Mouse (Mus musculus): ENCODE data around the gene Hs2st1. TPM values are rescaled to one million over a fixed set of nuclear protein-coding genes. Genes with fewer than 3 reads are reported as not detected.

Gene Hs2st1
- total and polyA plus RNA-seq, 2 experiments from 2014 or later, result 11.1 to 38.8 TPM

GRCm38 (mm10) chr3:144475891-144476290, 94.1 kb downstream of the Hs2st1 start:
- Histone ChIP-seq H3K27ac (no peak overlapping the region), H3K9me3 (ENCODE audit: low read length) (no peaks in the 10 kb centered on the region), H3K4me3 (ENCODE audit: low read length) (no peak overlapping the region), H3K4me2 (ENCODE audit: low read depth, low read length) (no peak overlapping the region), H3K27me3 (ENCODE audit: insufficient read depth, low read length) (no peaks in the 10 kb centered on the region), H3K9ac (replicated peaks; ENCODE audit: low read length) (no peak overlapping the region), H3K36me3 (ENCODE audit: insufficient read depth, low read length) (no peaks in the 10 kb centered on the region), H3K4me1 (ENCODE audit: insufficient read depth, low read length) (no peaks in the 10 kb centered on the region; the same call in 1 of the 2 replicates)
- DNase-seq (ENCODE audit: low spot score) (no peak), ATAC-seq (no peak)
- TF ChIP-seq CTCF (IDR thresholded peaks at IDR 0.05; ENCODE audit: low read depth), result no peak
- WGBS, result 92% methylated on average over 5 of the region's 5 CpGs

- Histone ChIP-seq H3K9me3 (ENCODE audit: low read length) (no peaks in the 10 kb centered on the region), H3K4me3 (ENCODE audit: low read length) (no peak overlapping the region), H3K27ac (no peak overlapping the region), H3K27me3 (ENCODE audit: insufficient read depth, low read length) (no peaks in the 10 kb centered on the region), H3K4me2 (ENCODE audit: low read depth, low read length) (no peak overlapping the region), H3K9ac (replicated peaks; ENCODE audit: low read length) (no peak overlapping the region), H3K4me1 (ENCODE audit: insufficient read depth, low read length) (no peaks in the 10 kb centered on the region; the same call in 1 of the 2 replicates), H3K36me3 (ENCODE audit: insufficient read depth, low read length) (no peaks in the 10 kb centered on the region)
- WGBS, result 83% methylated on average over 5 of the region's 5 CpGs
- ATAC-seq (no peak), DNase-seq (ENCODE audit: low spot score) (no peak)
- TF ChIP-seq CTCF (IDR thresholded peaks at IDR 0.05; ENCODE audit: low read depth), result no peak
These were observed 95.3 kb downstream of the Hs2st1 start for GRCm38 (mm10) chr3:144474726-144475125.

GRCm38 (mm10) chr3:144471954-144472353, 98.0 kb downstream of the Hs2st1 start:
- DNase-seq (ENCODE audit: low spot score), result no peak
- Histone ChIP-seq H3K27me3 (ENCODE audit: insufficient read depth, low read length) (no peaks in the 10 kb centered on the region), H3K4me1 (ENCODE audit: insufficient read depth, low read length) (no peaks in the 10 kb centered on the region; the same call in 1 of the 2 replicates), H3K4me2 (ENCODE audit: low read depth, low read length) (no peak overlapping the region), H3K9me3 (ENCODE audit: low read length) (no peaks in the 10 kb centered on the region), H3K36me3 (ENCODE audit: insufficient read depth, low read length) (no peaks in the 10 kb centered on the region), H3K9ac (replicated peaks; ENCODE audit: low read length) (no peak overlapping the region), H3K27ac (no peak overlapping the region), H3K4me3 (ENCODE audit: low read length) (no peak overlapping the region)
- ATAC-seq, result no peak
- WGBS, result 56% methylated on average over 3 of the region's 3 CpGs
- TF ChIP-seq CTCF (IDR thresholded peaks at IDR 0.05; ENCODE audit: low read depth), result no peak

GRCm38 (mm10) chr3:144470901-144471300, 99.1 kb downstream of the Hs2st1 start:
- Histone ChIP-seq H3K9me3 (ENCODE audit: low read length) (no peaks in the 10 kb centered on the region), H3K4me1 (ENCODE audit: insufficient read depth, low read length) (no peaks in the 10 kb centered on the region; the same call in 1 of the 2 replicates), H3K27me3 (ENCODE audit: insufficient read depth, low read length) (no peaks in the 10 kb centered on the region), H3K27ac (peak overlapping the region; percentile 20; the same call in 1 of the 2 replicates), H3K4me2 (ENCODE audit: low read depth, low read length) (no peak overlapping the region; the same call in 1 of the 2 replicates), H3K9ac (replicated peaks; ENCODE audit: low read length) (no peak overlapping the region), H3K4me3 (ENCODE audit: low read length) (no peak overlapping the region), H3K36me3 (ENCODE audit: insufficient read depth, low read length) (no peaks in the 10 kb centered on the region)
- ATAC-seq (peak; percentile 46; the same call in 1 of the 2 replicates), DNase-seq (ENCODE audit: low spot score) (peak; percentile 44)
- 48% methylated on average over 14 of the region's 14 CpGs for WGBS
- TF ChIP-seq CTCF (IDR thresholded peaks at IDR 0.05; ENCODE audit: low read depth), result no peak

GRCm38 (mm10) chr3:144467521-144467920, 102.5 kb downstream of the Hs2st1 start:
- Histone ChIP-seq H3K4me3 (ENCODE audit: low read length) (no peak overlapping the region), H3K4me2 (ENCODE audit: low read depth, low read length) (no peak overlapping the region), H3K27ac (no peak overlapping the region), H3K27me3 (ENCODE audit: insufficient read depth, low read length) (no peaks in the 10 kb centered on the region), H3K4me1 (ENCODE audit: insufficient read depth, low read length) (no peaks in the 10 kb centered on the region; the same call in 1 of the 2 replicates), H3K36me3 (ENCODE audit: insufficient read depth, low read length) (no peaks in the 10 kb centered on the region; the same call in 1 of the 2 replicates), H3K9me3 (ENCODE audit: low read length) (no peaks in the 10 kb centered on the region), H3K9ac (replicated peaks; ENCODE audit: low read length) (no peak overlapping the region)
- ATAC-seq (no peak), DNase-seq (ENCODE audit: low spot score) (peak; percentile 49)
- peak; percentile 65 for TF ChIP-seq CTCF (IDR thresholded peaks at IDR 0.05; ENCODE audit: low read depth)
- WGBS, result 68% methylated on average over 10 of the region's 10 CpGs

GRCm38 (mm10) chr3:144466108-144466678, 103.8 kb downstream of the Hs2st1 start:
- no peak for DNase-seq (ENCODE audit: low spot score)
- Histone ChIP-seq H3K4me2 (ENCODE audit: low read depth, low read length) (no peak overlapping the region), H3K4me3 (ENCODE audit: low read length) (no peak overlapping the region), H3K27me3 (ENCODE audit: insufficient read depth, low read length) (no peaks in the 10 kb centered on the region), H3K9ac (replicated peaks; ENCODE audit: low read length) (no peak overlapping the region), H3K36me3 (ENCODE audit: insufficient read depth, low read length) (no peaks in the 10 kb centered on the region; the same call in 1 of the 2 replicates), H3K9me3 (ENCODE audit: low read length) (no peaks in the 10 kb centered on the region), H3K4me1 (ENCODE audit: insufficient read depth, low read length) (no peaks in the 10 kb centered on the region; the same call in 1 of the 2 replicates), H3K27ac (no peak overlapping the region)
- no peak for ATAC-seq
- no peak for TF ChIP-seq CTCF (IDR thresholded peaks at IDR 0.05; ENCODE audit: low read depth)
- WGBS, result 91% methylated on average over 8 of the region's 8 CpGs

GRCm38 (mm10) chr3:144462679-144463078, 107.3 kb downstream of the Hs2st1 start:
- Histone ChIP-seq H3K4me2 (ENCODE audit: low read depth, low read length) (no peak overlapping the region), H3K27me3 (ENCODE audit: insufficient read depth, low read length) (no peaks in the 10 kb centered on the region), H3K36me3 (ENCODE audit: insufficient read depth, low read length) (no peaks in the 10 kb centered on the region; the same call in 1 of the 2 replicates), H3K9me3 (ENCODE audit: low read length) (no peaks in the 10 kb centered on the region), H3K27ac (no peak overlapping the region), H3K9ac (replicated peaks; ENCODE audit: low read length) (no peak overlapping the region), H3K4me3 (ENCODE audit: low read length) (no peak overlapping the region), H3K4me1 (ENCODE audit: insufficient read depth, low read length) (peaks cover 4% of the 10 kb centered on the region; the same call in 1 of the 2 replicates)
- ATAC-seq (no peak), DNase-seq (ENCODE audit: low spot score) (no peak)
- no peak for TF ChIP-seq CTCF (IDR thresholded peaks at IDR 0.05; ENCODE audit: low read depth)
- WGBS, result 88% methylated on average over 10 of the region's 10 CpGs

Measured in hindbrain, postnatal 0 days (tissue).